Mouse (Mus musculus): ENCODE results near the gene Oprm1.

The Oprm1 gene

GRCm38 (mm10) chr10:6890348-6891009 is 132.2 kb downstream of the Oprm1 start:
- in situ Hi-C loops (cut with MboI, MseI) = no loop called here

- in situ Hi-C loops (cut with MboI, MseI) = no loop called here
Observed at GRCm38 (mm10) chr10:6895796-6896195, 137.5 kb downstream of the Oprm1 start.

DNA sequence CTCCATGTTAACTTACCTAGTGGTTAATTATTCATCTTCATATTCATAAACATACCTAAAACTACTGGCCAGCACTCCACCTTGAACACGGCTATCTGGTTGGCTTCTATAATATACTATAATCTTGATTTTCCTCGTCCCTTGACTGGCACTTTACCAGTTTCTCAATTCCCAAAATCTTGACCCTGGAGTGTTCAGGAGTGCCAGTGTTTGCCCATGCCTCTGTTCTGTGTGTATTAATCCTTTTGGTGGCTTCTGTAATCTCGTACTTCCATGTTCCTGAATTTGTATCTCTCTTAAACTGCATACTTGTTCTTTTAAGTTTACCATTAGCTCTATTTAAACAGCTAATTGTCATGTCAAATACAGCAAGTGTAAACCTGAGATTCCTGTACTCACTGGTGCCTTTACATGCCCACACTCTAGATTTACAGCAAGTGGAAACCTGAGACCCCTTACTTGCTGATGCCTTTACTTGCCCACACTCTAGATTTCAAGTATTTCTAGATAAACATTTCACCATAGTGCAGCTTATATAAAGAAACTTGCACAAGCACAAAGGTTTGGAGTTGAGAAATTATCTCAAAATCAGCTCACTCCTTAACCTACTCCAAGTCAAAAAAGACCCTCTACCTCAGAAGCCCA is 138.5 kb downstream of the Oprm1 start:
- in situ Hi-C loops (cut with MboI, MseI) = no loop called here

DNA sequence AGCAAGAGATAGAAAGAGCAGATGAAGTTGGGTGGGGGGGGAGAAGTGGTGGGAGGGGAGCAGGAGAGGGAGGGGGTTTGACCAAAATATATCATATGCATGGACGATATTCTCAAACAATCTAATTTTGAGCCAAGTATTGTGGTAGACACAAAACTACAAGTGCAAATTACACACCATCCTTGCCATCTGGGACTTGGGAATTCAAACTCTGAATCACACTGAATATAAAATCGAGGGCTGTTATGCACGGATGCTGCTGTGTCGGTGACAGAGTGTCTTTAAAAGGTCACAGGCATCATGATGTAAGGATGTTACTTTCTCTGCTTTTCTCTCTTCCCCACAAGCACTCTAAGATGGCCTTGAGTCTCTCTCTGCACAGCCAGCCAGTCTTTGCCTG is 141.8 kb downstream of the Oprm1 start:
- in situ Hi-C loops (cut with MboI, MseI) = no loop called here

- in situ Hi-C loops (cut with MboI, MseI) = no loop called here
Observed at GRCm38 (mm10) chr10:6901819-6902393, 143.6 kb downstream of the Oprm1 start.

GRCm38 (mm10) chr10:6909763-6910162 is 151.5 kb downstream of the Oprm1 start:
- in situ Hi-C loops (cut with MboI, MseI) = loop anchor here (10.0 kb wide), 1 partner anchor 65 kb away; no protein-coding TSS in a partner anchor

DNA sequence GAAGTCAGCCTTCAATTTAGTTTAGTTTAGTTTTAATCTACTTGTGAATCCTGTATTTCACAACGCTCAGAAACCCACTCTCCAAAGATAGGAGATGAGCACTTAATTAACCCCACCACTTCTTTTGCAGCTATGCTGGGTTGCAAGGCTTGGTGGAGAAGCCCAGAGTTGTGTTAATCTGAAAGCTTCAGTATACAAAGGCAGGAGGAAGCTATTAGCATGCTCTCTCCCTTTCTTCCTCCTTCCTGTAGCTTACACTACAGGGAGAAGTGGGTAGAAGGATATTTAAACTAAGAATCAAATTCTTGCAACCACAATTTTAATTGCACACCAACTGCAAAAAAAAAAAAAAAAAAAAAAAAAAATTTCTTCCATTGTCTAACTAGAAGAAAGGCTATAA is 157.7 kb downstream of the Oprm1 start:
- in situ Hi-C loops (cut with MboI, MseI) = loop anchor here (10.0 kb wide), 1 partner anchor 59 kb away; no protein-coding TSS in a partner anchor

GRCm38 (mm10) chr10:6916545-6917257 is 158.4 kb downstream of the Oprm1 start:
- in situ Hi-C loops (cut with MboI, MseI) = loop anchor here (10.0 kb wide), 1 partner anchor 58 kb away; no protein-coding TSS in a partner anchor

DNA sequence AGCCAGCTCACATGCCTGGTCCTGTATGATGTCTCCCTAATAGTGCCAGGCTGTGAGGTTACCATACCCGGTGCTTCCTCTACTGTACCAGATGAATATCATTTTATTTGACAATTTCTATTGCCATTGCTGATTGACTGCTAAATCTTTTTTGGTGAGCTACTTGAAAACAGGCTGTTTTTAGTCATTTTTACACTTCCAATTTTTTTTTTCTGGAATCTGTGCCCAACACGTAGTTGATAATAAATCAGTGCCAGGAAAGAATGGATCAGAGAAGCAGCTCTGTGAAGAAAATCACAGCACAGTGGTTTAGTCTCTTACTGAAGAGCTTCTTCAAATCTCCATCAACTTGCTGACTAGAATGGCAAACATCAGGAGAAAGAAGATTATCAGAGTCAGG is 168.4 kb downstream of the Oprm1 start:
- in situ Hi-C loops (cut with MboI, MseI) = no loop called here

- in situ Hi-C loops (cut with MboI, MseI) = no loop called here
Observed at GRCm38 (mm10) chr10:6927600-6928223, 169.4 kb downstream of the Oprm1 start.

GRCm38 (mm10) chr10:6928905-6929304 is 170.6 kb downstream of the Oprm1 start:
- in situ Hi-C loops (cut with MboI, MseI) = no loop called here

GRCm38 (mm10) chr10:6930398-6930797 is 172.1 kb downstream of the Oprm1 start:
- in situ Hi-C loops (cut with MboI, MseI) = no loop called here

- in situ Hi-C loops (cut with MboI, MseI) = no loop called here
Observed at GRCm38 (mm10) chr10:6930889-6931288, 172.6 kb downstream of the Oprm1 start.

- in situ Hi-C loops (cut with MboI, MseI) = no loop called here
Observed at GRCm38 (mm10) chr10:6934776-6935175, 176.5 kb downstream of the Oprm1 start.

DNA sequence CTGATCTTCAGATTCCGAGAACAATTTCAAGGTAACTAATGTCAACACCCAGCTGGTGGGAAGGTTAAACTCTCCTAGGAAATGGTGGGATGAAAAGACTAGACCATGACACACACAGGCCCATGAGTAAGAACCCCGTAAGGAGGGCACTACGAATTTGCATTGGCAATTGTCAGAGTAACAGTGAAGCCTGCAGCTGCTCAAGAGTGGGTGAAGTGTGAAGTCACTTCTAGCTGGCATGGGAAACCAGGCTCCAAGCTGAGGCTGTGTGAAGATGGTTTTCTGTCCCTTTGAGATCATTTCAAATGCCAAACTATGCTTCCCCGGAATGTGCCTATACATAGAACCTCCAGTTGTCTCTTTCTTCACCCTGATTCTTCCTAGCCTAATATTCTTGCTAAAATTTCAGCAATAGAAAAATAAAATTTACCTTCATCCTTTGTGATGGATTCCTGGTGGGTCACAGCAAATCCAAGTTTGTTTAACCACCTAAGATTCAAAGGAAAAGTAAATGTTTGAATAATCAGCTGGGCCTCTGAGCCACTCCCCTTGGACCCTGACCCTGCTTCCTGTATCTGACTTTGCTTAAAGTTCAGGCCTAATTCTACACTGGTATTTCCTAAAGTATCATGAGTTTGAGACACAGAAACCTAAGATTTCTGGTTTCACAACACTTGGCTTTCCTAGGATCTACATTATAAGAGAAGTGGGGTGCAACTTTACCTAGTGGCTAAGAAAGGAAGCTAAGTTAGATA is 178.5 kb downstream of the Oprm1 start:
- in situ Hi-C loops (cut with MboI, MseI) = no loop called here

DNA sequence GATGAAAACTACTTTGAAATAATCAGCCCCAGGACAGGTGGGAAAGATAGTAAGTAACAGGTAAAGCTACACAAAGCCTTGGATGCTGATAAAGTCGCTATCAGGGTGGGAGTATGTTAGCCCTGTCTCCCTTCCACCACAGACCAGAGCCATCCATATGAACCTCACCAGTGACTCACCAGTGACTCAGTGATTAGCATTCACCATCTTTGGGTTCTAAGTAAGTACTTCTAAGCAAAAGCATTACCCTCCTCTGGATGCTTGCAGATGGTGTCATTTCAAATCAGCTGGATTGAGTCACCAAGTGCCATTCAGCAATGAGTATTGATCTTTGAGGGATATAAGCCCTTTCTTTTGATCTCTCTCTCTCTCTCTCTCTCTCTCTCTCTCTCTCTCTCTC is 194.8 kb downstream of the Oprm1 start:
- in situ Hi-C loops (cut with MboI, MseI) = no loop called here

DNA sequence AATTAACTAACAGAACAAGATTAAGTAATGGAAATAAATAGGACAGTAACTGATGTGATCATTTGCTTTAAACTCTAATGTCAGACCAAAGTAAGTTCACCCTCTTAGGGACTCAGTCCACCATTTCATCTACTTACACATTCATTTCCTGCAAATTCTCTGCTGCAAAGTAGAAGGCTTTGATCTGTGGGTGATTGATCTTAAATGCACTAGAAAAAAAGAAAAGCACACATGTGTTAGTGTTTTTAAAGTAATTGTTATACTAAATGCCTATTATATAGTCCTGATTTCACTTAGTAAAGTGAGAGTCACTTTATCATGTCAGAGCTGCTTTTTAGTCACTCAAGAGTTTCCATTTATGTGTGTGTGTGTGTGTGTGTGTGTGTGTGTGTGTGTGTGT is 196.2 kb downstream of the Oprm1 start:
- in situ Hi-C loops (cut with MboI, MseI) = no loop called here

- in situ Hi-C loops (cut with MboI, MseI) = no loop called here
Observed at GRCm38 (mm10) chr10:6956357-6956756, 198.1 kb downstream of the Oprm1 start.

- in situ Hi-C loops (cut with MboI, MseI) = no loop called here
Observed at GRCm38 (mm10) chr10:6958791-6959190, 200.5 kb downstream of the Oprm1 start.

GRCm38 (mm10) chr10:6967588-6968242 is 209.4 kb downstream of the Oprm1 start:
- in situ Hi-C loops (cut with MboI, MseI) = no loop called here

DNA sequence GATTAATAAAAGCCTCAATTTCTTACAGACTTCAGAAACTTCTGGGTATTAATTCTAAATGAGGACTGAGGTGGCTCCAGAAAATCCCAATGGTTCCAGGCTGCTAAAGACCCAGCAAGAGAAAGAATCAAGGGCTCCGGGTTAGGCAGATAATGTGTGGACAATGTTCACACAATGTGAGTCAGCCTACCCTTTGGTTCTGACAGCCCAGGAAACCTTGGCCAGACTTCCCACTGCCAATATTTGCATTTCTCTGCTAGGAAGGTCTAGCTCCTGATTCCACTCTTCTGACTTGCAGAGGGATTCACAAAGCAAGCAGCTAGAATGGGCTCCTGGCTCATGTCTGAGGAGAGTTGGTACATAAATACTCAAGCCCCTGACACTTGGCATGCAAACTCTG is 210.0 kb downstream of the Oprm1 start:
- in situ Hi-C loops (cut with MboI, MseI) = no loop called here
